Mouse (Mus musculus) ES-E14 (cell line): ENCODE results near the gene Adam8. TPM values are rescaled to one million over a fixed set of nuclear protein-coding genes. Genes with fewer than 3 reads are reported as not detected.

ENCODE experiments used
- DNase-seq: peaks from one replicate; pipeline ENCODE4 v3.0.0-alpha.2; 2013; ENCODE audit warnings: low read depth, low spot score
- H3K27ac ChIP-seq: 2 replicates; pipeline ENCODE4 v1.5.1; 2012; ENCODE audit warnings: low read depth, mild to moderate bottlenecking, low read length, moderate library complexity, mixed read lengths; ENCODE audit not compliant: poor library complexity, insufficient read depth, severe bottlenecking
- H3K36me3 ChIP-seq: 2 replicates; pipeline ENCODE4 v1.6.1; 2012; ENCODE audit warnings: mild to moderate bottlenecking, low read length, moderate library complexity, mixed read lengths; ENCODE audit not compliant: control insufficient read depth, poor library complexity, insufficient read depth, severe bottlenecking
- H3K4me1 ChIP-seq, 2 experiments: fragments of 150-350 bp in 1 of 2; sonication (generic) in 1 of 2; 2 replicates each; pipeline ENCODE4 v1.6.1; 2012; ENCODE audit warnings: low read length in 2 of 2, mild to moderate bottlenecking in 1 of 2, mixed read lengths in 1 of 2; ENCODE audit not compliant: control insufficient read depth in 2 of 2, insufficient read depth in 2 of 2, poor library complexity in 1 of 2
- H3K4me3 ChIP-seq, 2 experiments: fragments of 150-350 bp in 1 of 2; sonication (generic) in 1 of 2; 2 replicates each; pipeline ENCODE4 v1.5.1; 2012; ENCODE audit warnings: low read length in 2 of 2, low read depth in 1 of 2, mild to moderate bottlenecking in 1 of 2, mixed read lengths in 1 of 2; ENCODE audit not compliant: insufficient read depth in 1 of 2, poor library complexity in 1 of 2, severe bottlenecking in 1 of 2
- H3K9ac ChIP-seq: 2 replicates; pipeline ENCODE4 v1.6.1; 2012; ENCODE audit warnings: low read depth, mild to moderate bottlenecking, low read length, mixed read lengths; ENCODE audit not compliant: poor library complexity, insufficient read depth, severe bottlenecking
- H3K9me3 ChIP-seq: fragments of 150-350 bp; sonication (generic); 2 replicates; pipeline ENCODE4 v1.6.1; 2012; ENCODE audit warnings: low read depth, mild to moderate bottlenecking, low read length; ENCODE audit not compliant: control insufficient read depth, insufficient read depth
- CHD2 ChIP-seq: IDR thresholded peaks from 2 replicates; pipeline ENCODE4 v1.6.1; 2014; ENCODE audit warnings: mild to moderate bottlenecking, low read depth, low read length, inconsistent platforms
- HCFC1 ChIP-seq: IDR thresholded peaks from 2 replicates; pipeline ENCODE4 v1.6.1; 2012; ENCODE audit warnings: low read length, inconsistent platforms, borderline replicate concordance; ENCODE audit not compliant: insufficient read depth
- MAFK ChIP-seq: IDR thresholded peaks from 2 replicates; pipeline ENCODE4 v1.6.1; 2014; ENCODE audit warnings: mild to moderate bottlenecking, low read depth, low read length, inconsistent platforms; ENCODE audit not compliant: insufficient read depth
- ZC3H11A ChIP-seq: IDR thresholded peaks from 2 replicates; pipeline ENCODE4 v1.6.1; 2012; ENCODE audit warnings: low read depth, mild to moderate bottlenecking, inconsistent platforms, low read length, borderline replicate concordance
- ZNF384 ChIP-seq: IDR thresholded peaks from 2 replicates; pipeline ENCODE4 v1.6.1; 2012; ENCODE audit warnings: low read depth, low read length, inconsistent platforms
- in situ Hi-C, 2 experiments: fragments of 600-800 bp; cut with MboI; formaldehyde crosslinking; loops; one replicate each; pipeline ENCODE4 v1.15.1; 2025; ENCODE audit warnings: low sequenced_read_pairs in 2 of 2, inconsistent platforms in 1 of 2; ENCODE audit not compliant: unreplicated experiment in 2 of 2
- total RNA-seq: library from RNA; depleted of rRNA; stranded (reverse); fragments of 300-350 nt; gene quantifications from 2 replicates; pipeline ENCODE4 v1.2.3, GENCODE M21; 2012

The Adam8 gene
- total RNA-seq, 1 experiment = 8.3 TPM

GRCm38 (mm10) chr7:139984505-139984904 lies 7.9 kb downstream of the Adam8 start:
- no peak for DNase-seq
- Histone ChIP-seq H3K4me1 (no peaks in the 10 kb centered on the region; a peak in 1 of 4 replicates), H3K27ac (no peak overlapping the region), H3K4me3 (no peak overlapping the region), H3K36me3 (no peaks in the 10 kb centered on the region), H3K9ac (no peak overlapping the region), H3K9me3 (no peaks in the 10 kb centered on the region)
- TF ChIP-seq CHD2 (no peak), MAFK (no peak), ZC3H11A (no peak)
- in situ Hi-C loops = no loop called here

- Histone ChIP-seq H3K27ac (no peak overlapping the region), H3K9ac (no peak overlapping the region), H3K4me3 (no peak overlapping the region), H3K36me3 (no peaks in the 10 kb centered on the region), H3K9me3 (no peaks in the 10 kb centered on the region), H3K4me1 (peaks cover 0 to 4% of the 10 kb centered on the region in 2 experiments; a peak in 1 of 4 replicates)
- in situ Hi-C loops = no loop called here
- TF ChIP-seq ZC3H11A (no peak), MAFK (no peak), ZNF384 (no peak), CHD2 (no peak), HCFC1 (no peak)
- no peak for DNase-seq
These were observed 10.3 kb downstream of the Adam8 start for GRCm38 (mm10) chr7:139982058-139982457.

GRCm38 (mm10) chr7:139980778-139981177 lies 11.6 kb downstream of the Adam8 start:
- Histone ChIP-seq H3K9ac (no peak overlapping the region), H3K4me1 (peaks cover 0 to 9% of the 10 kb centered on the region in 2 experiments; a peak in 2 of 4 replicates), H3K36me3 (no peaks in the 10 kb centered on the region), H3K4me3 (no peak overlapping the region), H3K27ac (no peak overlapping the region), H3K9me3 (no peaks in the 10 kb centered on the region)
- DNase-seq = no peak
- in situ Hi-C loops = no loop called here
- TF ChIP-seq ZC3H11A (no peak), MAFK (0 out of 2 replicates have a peak, but pooled peaks have one; percentile 42)

- no peak for DNase-seq
- in situ Hi-C loops = no loop called here
- Histone ChIP-seq H3K9ac (no peak overlapping the region; the same call in 1 of the 2 replicates), H3K4me1 (peaks cover 3 to 21% of the 10 kb centered on the region in 2 experiments; a peak in 3 of 4 replicates), H3K4me3 (peak overlapping the region in 1 of 2 experiments; percentile 88; a peak in 2 of 4 replicates), H3K9me3 (no peaks in the 10 kb centered on the region), H3K27ac (no peak overlapping the region), H3K36me3 (no peaks in the 10 kb centered on the region)
- no peak for TF ChIP-seq ZNF384
- TF ChIP-seq ZC3H11A = no peak
- TF ChIP-seq MAFK = no peak
- no peak for TF ChIP-seq HCFC1
- TF ChIP-seq CHD2 = no peak
These were observed 13.2 kb downstream of the Adam8 start for GRCm38 (mm10) chr7:139979011-139979719.
